Mouse (Mus musculus): ENCODE measurements at regions not wholly inside any gene's neighbourhood (a gene's known extent, or its start where the extent isn't known, plus 50 kb on each side); places are given as distances from the start of the nearest gene placed in this dataset.

DNA sequence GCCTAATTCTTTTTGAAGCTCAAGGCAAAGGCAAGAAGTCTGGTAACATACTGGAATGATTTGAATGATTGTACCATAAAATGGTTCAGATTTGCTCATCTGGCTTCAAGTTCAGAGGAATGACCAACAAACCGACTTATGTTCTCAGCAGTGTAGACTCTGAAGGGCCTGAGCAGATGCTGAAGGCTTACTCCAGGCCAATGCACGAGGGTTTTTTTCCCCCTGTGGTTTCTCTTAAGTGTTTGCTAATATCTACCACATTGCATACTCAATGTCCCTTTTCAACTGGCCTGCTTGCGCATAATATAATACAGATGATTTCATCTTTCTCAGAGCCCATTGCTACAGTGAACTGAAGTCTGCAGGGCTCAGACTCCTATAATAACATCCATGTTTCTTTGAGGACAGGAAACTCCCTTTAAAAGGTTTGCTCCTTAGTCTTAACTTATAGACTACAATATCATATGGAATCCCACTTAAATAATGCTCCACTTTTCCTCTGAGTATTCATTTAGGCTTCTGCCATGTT, 1182.5 kb downstream of the Slc22a22 start:
- Histone ChIP-seq H3K4me2 (no peak overlapping the region), H3K4me3 (ENCODE audit: low read depth, low read length) (no peak overlapping the region), H3K27ac (ENCODE audit: low read depth, low read length) (no peak overlapping the region), H3K9me3 (replicated peaks; ENCODE audit: control insufficient read depth, low read length) (no peaks in the 10 kb centered on the region), H3K9ac (ENCODE audit: low read depth, low read length) (no peak overlapping the region), H3K36me3 (ENCODE audit: control insufficient read depth, insufficient read depth, low read length) (no peaks in the 10 kb centered on the region), H3K27me3 (ENCODE audit: control insufficient read depth, insufficient read depth, low read length) (no peaks in the 10 kb centered on the region), H3K4me1 (ENCODE audit: control insufficient read depth, insufficient read depth, low read length) (no peaks in the 10 kb centered on the region)
- 80% methylated on average over 3 of the region's 3 CpGs for WGBS (ENCODE audit: insufficient replicate concordance)
- ATAC-seq (replicated peaks; ENCODE audit: insufficient number of reproducible peaks, low FRiP score, low TSS enrichment), result no peak

DNA sequence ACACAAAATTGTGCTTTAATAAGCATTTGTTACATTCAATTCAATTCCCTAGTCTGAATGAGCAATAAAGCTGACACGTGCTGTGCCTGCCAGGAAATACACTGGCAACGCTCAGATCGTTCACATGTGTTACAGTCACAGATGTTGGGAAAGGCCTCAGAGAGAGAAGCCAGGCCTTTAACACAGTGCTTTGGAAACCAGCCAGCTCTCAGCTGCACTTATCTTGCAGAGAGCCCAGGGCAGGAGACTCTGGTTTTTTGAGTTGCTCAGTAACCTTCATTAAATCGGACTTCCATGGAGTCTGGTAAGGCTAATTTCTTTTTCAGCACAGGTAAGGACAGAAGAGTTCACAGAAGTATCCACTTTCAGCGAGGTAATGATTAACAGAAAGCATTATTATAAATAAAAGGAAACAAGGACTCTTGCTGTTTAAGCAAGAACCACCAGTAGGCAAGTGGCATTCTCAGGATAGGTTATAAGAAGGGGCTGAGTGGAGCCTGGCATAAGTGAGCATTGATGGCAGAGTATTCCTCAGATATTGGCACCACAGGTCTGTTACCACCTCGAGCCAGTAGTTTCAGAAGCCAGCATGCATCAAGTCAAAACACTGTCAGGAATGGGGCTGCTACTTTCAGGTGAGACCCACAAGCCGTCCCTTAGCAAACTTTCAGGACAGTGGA, 1198.7 kb downstream of the Slc22a22 start:
- Histone ChIP-seq H3K4me3 (ENCODE audit: low read depth, low read length) (no peak overlapping the region), H3K9me3 (replicated peaks; ENCODE audit: control insufficient read depth, low read length) (no peaks in the 10 kb centered on the region), H3K36me3 (ENCODE audit: control insufficient read depth, insufficient read depth, low read length) (no peaks in the 10 kb centered on the region), H3K27me3 (ENCODE audit: control insufficient read depth, insufficient read depth, low read length) (no peaks in the 10 kb centered on the region), H3K4me1 (ENCODE audit: control insufficient read depth, insufficient read depth, low read length) (no peaks in the 10 kb centered on the region), H3K27ac (ENCODE audit: low read depth, low read length) (no peak overlapping the region), H3K4me2 (no peak overlapping the region), H3K9ac (ENCODE audit: low read depth, low read length) (no peak overlapping the region)
- peak; percentile 46; the same call in 1 of the 2 replicates for ATAC-seq (replicated peaks; ENCODE audit: insufficient number of reproducible peaks, low FRiP score, low TSS enrichment)
- 39% methylated on average over 7 of the region's 7 CpGs for WGBS (ENCODE audit: insufficient replicate concordance)

GRCm38 (mm10) chr15:56278006-56278405, 1199.4 kb downstream of the Slc22a22 start:
- Histone ChIP-seq H3K27ac (ENCODE audit: low read depth, low read length) (no peak overlapping the region), H3K4me2 (no peak overlapping the region), H3K4me3 (ENCODE audit: low read depth, low read length) (no peak overlapping the region), H3K9me3 (replicated peaks; ENCODE audit: control insufficient read depth, low read length) (no peaks in the 10 kb centered on the region), H3K27me3 (ENCODE audit: control insufficient read depth, insufficient read depth, low read length) (no peaks in the 10 kb centered on the region), H3K4me1 (ENCODE audit: control insufficient read depth, insufficient read depth, low read length) (no peaks in the 10 kb centered on the region), H3K9ac (ENCODE audit: low read depth, low read length) (no peak overlapping the region), H3K36me3 (ENCODE audit: control insufficient read depth, insufficient read depth, low read length) (no peaks in the 10 kb centered on the region)
- WGBS (ENCODE audit: insufficient replicate concordance), result 63% methylated on average over 3 of the region's 3 CpGs
- no peak for ATAC-seq (replicated peaks; ENCODE audit: insufficient number of reproducible peaks, low FRiP score, low TSS enrichment)

GRCm38 (mm10) chr15:56248731-56249130, 1228.7 kb downstream of the Slc22a22 start:
- no peaks in the 10 kb centered on the region for H3K36me3 ChIP-seq (ENCODE audit: control insufficient read depth, insufficient read depth, low read length)
- no peak overlapping the region for H3K9ac ChIP-seq (ENCODE audit: low read depth, low read length)
- no peak overlapping the region for H3K4me3 ChIP-seq (ENCODE audit: low read depth, low read length)
- no peak for ATAC-seq (replicated peaks; ENCODE audit: insufficient number of reproducible peaks, low FRiP score, low TSS enrichment)
- H3K4me2 ChIP-seq, result no peak overlapping the region
- 68% methylated on average over 1 of the region's 1 CpGs for WGBS (ENCODE audit: insufficient replicate concordance)
- H3K27ac ChIP-seq (ENCODE audit: low read depth, low read length), result no peak overlapping the region
- no peaks in the 10 kb centered on the region for H3K27me3 ChIP-seq (ENCODE audit: control insufficient read depth, insufficient read depth, low read length)
- H3K4me1 ChIP-seq (ENCODE audit: control insufficient read depth, insufficient read depth, low read length), result no peaks in the 10 kb centered on the region
- H3K9me3 ChIP-seq (replicated peaks; ENCODE audit: control insufficient read depth, low read length), result no peaks in the 10 kb centered on the region

DNA sequence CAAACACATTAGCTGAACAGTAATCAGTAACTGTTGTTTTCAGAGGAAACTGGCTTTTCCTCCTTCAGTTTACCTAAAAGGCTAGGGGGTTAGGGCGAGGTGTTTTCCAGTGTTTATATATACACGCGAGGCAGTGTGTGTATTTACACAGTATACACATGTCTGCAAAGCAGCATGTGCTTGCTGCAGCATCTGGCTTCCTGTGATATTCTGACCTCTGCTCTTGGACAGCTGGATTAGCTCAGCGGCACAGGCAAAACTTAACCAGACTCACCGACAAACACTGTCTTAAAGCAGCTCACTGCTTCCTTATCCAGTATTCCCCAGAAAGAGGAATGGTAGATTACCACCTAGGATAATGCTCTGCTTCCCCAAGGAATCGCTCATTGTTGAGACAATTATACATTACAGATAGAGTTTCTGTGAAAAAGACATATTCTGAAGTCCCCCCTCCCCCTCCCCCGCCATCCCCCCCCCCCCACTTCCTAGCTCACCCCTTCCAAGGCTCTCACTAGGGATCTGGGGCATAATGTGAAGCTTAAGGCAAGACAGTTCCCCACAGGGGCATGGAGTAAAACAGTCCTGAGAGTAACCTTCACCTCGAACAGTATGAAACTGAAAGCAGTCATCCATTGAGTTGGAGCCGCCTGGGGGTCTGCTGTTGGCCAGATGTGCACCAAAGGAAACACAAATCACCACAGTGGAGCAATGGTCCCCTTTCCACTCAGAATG, 1233.3 kb downstream of the Slc22a22 start:
- ATAC-seq (replicated peaks; ENCODE audit: insufficient number of reproducible peaks, low FRiP score, low TSS enrichment), result no peak
- Histone ChIP-seq H3K4me3 (ENCODE audit: low read depth, low read length) (no peak overlapping the region), H3K27me3 (ENCODE audit: control insufficient read depth, insufficient read depth, low read length) (no peaks in the 10 kb centered on the region), H3K27ac (ENCODE audit: low read depth, low read length) (no peak overlapping the region), H3K36me3 (ENCODE audit: control insufficient read depth, insufficient read depth, low read length) (no peaks in the 10 kb centered on the region), H3K9ac (ENCODE audit: low read depth, low read length) (no peak overlapping the region), H3K4me2 (no peak overlapping the region), H3K4me1 (ENCODE audit: control insufficient read depth, insufficient read depth, low read length) (no peaks in the 10 kb centered on the region), H3K9me3 (replicated peaks; ENCODE audit: control insufficient read depth, low read length) (no peaks in the 10 kb centered on the region)
- WGBS (ENCODE audit: insufficient replicate concordance), result 58% methylated on average over 9 of the region's 9 CpGs

DNA sequence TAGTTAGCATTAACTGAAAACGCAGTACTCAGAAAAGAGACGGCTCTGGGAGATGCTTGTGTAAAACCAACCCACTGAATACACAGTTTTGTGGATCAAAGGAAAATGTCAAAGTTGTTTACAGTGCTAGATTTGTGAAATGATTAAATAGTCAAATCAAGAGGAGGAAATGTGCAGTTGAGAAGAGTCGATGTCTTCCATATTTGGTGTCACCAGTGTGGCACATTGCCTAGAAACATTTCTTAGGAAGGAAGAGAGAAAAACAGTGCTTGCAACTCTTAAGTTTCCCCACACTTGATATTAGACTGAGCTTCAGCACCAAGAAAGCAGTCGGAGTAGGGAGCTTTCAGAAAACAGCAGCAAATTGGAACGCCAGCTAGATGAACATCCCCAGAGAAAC, 1274.9 kb downstream of the Slc22a22 start:
- Histone ChIP-seq H3K36me3 (ENCODE audit: control insufficient read depth, insufficient read depth, low read length) (no peaks in the 10 kb centered on the region), H3K4me2 (no peak overlapping the region), H3K27ac (ENCODE audit: low read depth, low read length) (no peak overlapping the region), H3K9me3 (replicated peaks; ENCODE audit: control insufficient read depth, low read length) (no peaks in the 10 kb centered on the region), H3K27me3 (ENCODE audit: control insufficient read depth, insufficient read depth, low read length) (no peaks in the 10 kb centered on the region), H3K4me1 (ENCODE audit: control insufficient read depth, insufficient read depth, low read length) (no peaks in the 10 kb centered on the region), H3K9ac (ENCODE audit: low read depth, low read length) (no peak overlapping the region), H3K4me3 (ENCODE audit: low read depth, low read length) (no peak overlapping the region)
- no peak for ATAC-seq (replicated peaks; ENCODE audit: insufficient number of reproducible peaks, low FRiP score, low TSS enrichment)
- whole genome bisulfite sequencing (ENCODE audit: insufficient replicate concordance), result 75% methylated on average over 5 of the region's 5 CpGs

- 48% methylated on average over 2 of the region's 2 CpGs for WGBS (ENCODE audit: insufficient replicate concordance)
- no peak overlapping the region for H3K4me2 ChIP-seq
- H3K4me3 ChIP-seq (ENCODE audit: low read depth, low read length), result no peak overlapping the region
- H3K36me3 ChIP-seq (ENCODE audit: control insufficient read depth, insufficient read depth, low read length), result no peaks in the 10 kb centered on the region
- H3K27ac ChIP-seq (ENCODE audit: low read depth, low read length), result no peak overlapping the region
- H3K4me1 ChIP-seq (ENCODE audit: control insufficient read depth, insufficient read depth, low read length), result no peaks in the 10 kb centered on the region
- H3K27me3 ChIP-seq (ENCODE audit: control insufficient read depth, insufficient read depth, low read length), result no peaks in the 10 kb centered on the region
- no peak overlapping the region for H3K9ac ChIP-seq (ENCODE audit: low read depth, low read length)
- no peak for ATAC-seq (replicated peaks; ENCODE audit: insufficient number of reproducible peaks, low FRiP score, low TSS enrichment)
- H3K9me3 ChIP-seq (replicated peaks; ENCODE audit: control insufficient read depth, low read length), result no peaks in the 10 kb centered on the region
These were observed 1278.1 kb downstream of the Slc22a22 start for GRCm38 (mm10) chr15:56199336-56199735.

GRCm38 (mm10) chr15:56197425-56198201, 1279.8 kb downstream of the Slc22a22 start:
- H3K36me3 ChIP-seq (ENCODE audit: control insufficient read depth, insufficient read depth, low read length), result no peaks in the 10 kb centered on the region
- ATAC-seq (replicated peaks; ENCODE audit: insufficient number of reproducible peaks, low FRiP score, low TSS enrichment), result no peak
- H3K27ac ChIP-seq (ENCODE audit: low read depth, low read length), result no peak overlapping the region
- H3K27me3 ChIP-seq (ENCODE audit: control insufficient read depth, insufficient read depth, low read length), result no peaks in the 10 kb centered on the region
- no peak overlapping the region for H3K4me3 ChIP-seq (ENCODE audit: low read depth, low read length)
- no peak overlapping the region for H3K9ac ChIP-seq (ENCODE audit: low read depth, low read length)
- 46% methylated on average over 1 of the region's 1 CpGs for WGBS (ENCODE audit: insufficient replicate concordance)
- no peaks in the 10 kb centered on the region for H3K9me3 ChIP-seq (replicated peaks; ENCODE audit: control insufficient read depth, low read length)
- no peaks in the 10 kb centered on the region for H3K4me1 ChIP-seq (ENCODE audit: control insufficient read depth, insufficient read depth, low read length)
- H3K4me2 ChIP-seq, result no peak overlapping the region

All from heart, embryonic 11.5 days (tissue).